Mouse (Mus musculus): ENCODE measurements at regions not wholly inside any gene's neighbourhood (a gene's known extent, or its start where the extent isn't known, plus 50 kb on each side); places are given as distances from the start of the nearest gene placed in this dataset.

- Histone ChIP-seq H3K27ac (ENCODE audit: control insufficient read depth, insufficient read depth, low read depth, low read length, poor library complexity) (peak overlapping the region; percentile 61), H3K4me3 (replicated peaks; ENCODE audit: control insufficient read depth, low read depth, low read length) (no peak overlapping the region), H3K4me1 (ENCODE audit: control insufficient read depth, insufficient read depth, low read length) (peaks cover 4% of the 10 kb centered on the region)
- 58% methylated on average over 4 of the region's 4 CpGs for WGBS
- no peak for TF ChIP-seq POLR2A (IDR thresholded peaks at IDR 0.05; ENCODE audit: borderline replicate concordance, control insufficient read depth, low read depth, low read length)
- no peak for TF ChIP-seq CTCF (IDR thresholded peaks at IDR 0.05; ENCODE audit: control insufficient read depth, insufficient read depth, low read length)
Measured at GRCm38 (mm10) chr12:16135602-16136213, 319.0 kb upstream of the Trib2 start.

DNA sequence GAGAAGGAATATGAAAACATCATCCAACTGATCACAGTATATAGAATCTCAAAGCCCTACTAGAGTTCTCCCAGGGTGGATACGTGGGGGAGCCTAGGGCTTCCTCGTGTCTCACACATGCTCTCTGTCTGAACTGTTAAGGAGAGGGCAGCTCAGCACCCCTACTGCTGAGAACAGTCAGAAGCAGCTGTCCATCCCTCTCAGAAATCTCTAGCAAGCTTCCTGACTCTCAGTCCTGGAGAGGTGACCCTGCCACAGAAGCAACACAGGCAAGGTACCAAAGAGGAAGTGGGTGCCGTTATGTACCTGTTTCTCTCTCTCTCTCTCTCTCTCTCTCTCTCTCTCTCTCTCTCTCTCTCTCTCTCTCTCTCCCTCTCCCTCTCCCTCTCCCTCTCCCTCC, 317.7 kb upstream of the Trib2 start:
- Histone ChIP-seq H3K4me1 (ENCODE audit: control insufficient read depth, insufficient read depth, low read length) (peaks cover 4% of the 10 kb centered on the region), H3K27ac (ENCODE audit: control insufficient read depth, insufficient read depth, low read depth, low read length, poor library complexity) (no peak overlapping the region)

DNA sequence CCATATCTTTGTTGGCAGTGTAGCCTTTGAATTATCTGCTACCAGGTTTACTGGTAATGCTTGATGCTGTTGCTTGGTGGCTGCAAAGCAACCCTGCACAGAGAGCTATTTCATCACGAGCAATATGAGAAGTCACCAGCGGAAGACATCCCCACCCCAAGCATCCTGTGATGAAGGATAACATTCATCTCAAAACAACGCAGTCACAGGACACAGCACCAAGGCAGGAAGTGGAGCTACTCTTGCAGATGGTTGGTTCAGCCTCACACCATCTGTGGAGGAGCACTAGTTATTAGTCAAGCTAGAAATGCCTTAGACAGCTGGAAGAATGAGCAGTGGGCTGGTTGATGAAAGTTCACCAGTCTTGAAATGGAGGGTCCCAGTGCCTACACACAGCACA, 316.5 kb upstream of the Trib2 start:
- TF ChIP-seq POLR2A (IDR thresholded peaks at IDR 0.05; ENCODE audit: borderline replicate concordance, control insufficient read depth, low read depth, low read length) (no peak), CTCF (IDR thresholded peaks at IDR 0.05; ENCODE audit: control insufficient read depth, insufficient read depth, low read length) (no peak)
- peaks cover 4% of the 10 kb centered on the region for H3K4me1 ChIP-seq (ENCODE audit: control insufficient read depth, insufficient read depth, low read length)
- no peak overlapping the region; the same call in 1 of the 2 replicates for H3K27ac ChIP-seq (ENCODE audit: control insufficient read depth, insufficient read depth, low read depth, low read length, poor library complexity)
- 8% methylated on average over 3 of the region's 3 CpGs for WGBS
- no peak overlapping the region for H3K4me3 ChIP-seq (replicated peaks; ENCODE audit: control insufficient read depth, low read depth, low read length)

More for the DNA sequence above, 317.7 kb upstream of the Trib2 start:
- WGBS: 33% methylated on average over 3 of the region's 3 CpGs
- TF ChIP-seq POLR2A (IDR thresholded peaks at IDR 0.05; ENCODE audit: borderline replicate concordance, control insufficient read depth, low read depth, low read length): no peak
- TF ChIP-seq CTCF (IDR thresholded peaks at IDR 0.05; ENCODE audit: control insufficient read depth, insufficient read depth, low read length): no peak
- no peak overlapping the region for H3K4me3 ChIP-seq (replicated peaks; ENCODE audit: control insufficient read depth, low read depth, low read length)

- 56% methylated on average over 1 of the region's 1 CpGs for WGBS
- Histone ChIP-seq H3K4me1 (ENCODE audit: control insufficient read depth, insufficient read depth, low read length) (peaks cover 4% of the 10 kb centered on the region), H3K4me3 (replicated peaks; ENCODE audit: control insufficient read depth, low read depth, low read length) (no peak overlapping the region), H3K27ac (ENCODE audit: control insufficient read depth, insufficient read depth, low read depth, low read length, poor library complexity) (no peak overlapping the region)
- TF ChIP-seq CTCF (IDR thresholded peaks at IDR 0.05; ENCODE audit: control insufficient read depth, insufficient read depth, low read length): no peak
- no peak for TF ChIP-seq POLR2A (IDR thresholded peaks at IDR 0.05; ENCODE audit: borderline replicate concordance, control insufficient read depth, low read depth, low read length)
Measured at GRCm38 (mm10) chr12:16131740-16132077, 315.0 kb upstream of the Trib2 start.

GRCm38 (mm10) chr12:16131028-16131739, 314.5 kb upstream of the Trib2 start:
- H3K4me1 ChIP-seq (ENCODE audit: control insufficient read depth, insufficient read depth, low read length): peaks cover 4% of the 10 kb centered on the region
- no peak overlapping the region for H3K4me3 ChIP-seq (replicated peaks; ENCODE audit: control insufficient read depth, low read depth, low read length)
- WGBS: 64% methylated on average over 2 of the region's 2 CpGs
- TF ChIP-seq POLR2A (IDR thresholded peaks at IDR 0.05; ENCODE audit: borderline replicate concordance, control insufficient read depth, low read depth, low read length) (no peak), CTCF (IDR thresholded peaks at IDR 0.05; ENCODE audit: control insufficient read depth, insufficient read depth, low read length) (no peak)
- no peak overlapping the region for H3K27ac ChIP-seq (ENCODE audit: control insufficient read depth, insufficient read depth, low read depth, low read length, poor library complexity)

- Histone ChIP-seq H3K4me1 (ENCODE audit: control insufficient read depth, insufficient read depth, low read length) (peaks cover 4% of the 10 kb centered on the region), H3K27ac (ENCODE audit: control insufficient read depth, insufficient read depth, low read depth, low read length, poor library complexity) (no peak overlapping the region), H3K4me3 (replicated peaks; ENCODE audit: control insufficient read depth, low read depth, low read length) (no peak overlapping the region)
- TF ChIP-seq CTCF (IDR thresholded peaks at IDR 0.05; ENCODE audit: control insufficient read depth, insufficient read depth, low read length): no peak
- 66% methylated on average over 1 of the region's 1 CpGs for WGBS
Measured at GRCm38 (mm10) chr12:16130605-16131004, 313.9 kb upstream of the Trib2 start.

- Histone ChIP-seq H3K4me1 (ENCODE audit: control insufficient read depth, insufficient read depth, low read length) (peaks cover 4% of the 10 kb centered on the region), H3K4me3 (replicated peaks; ENCODE audit: control insufficient read depth, low read depth, low read length) (no peak overlapping the region), H3K27ac (ENCODE audit: control insufficient read depth, insufficient read depth, low read depth, low read length, poor library complexity) (no peak overlapping the region)
- TF ChIP-seq POLR2A (IDR thresholded peaks at IDR 0.05; ENCODE audit: borderline replicate concordance, control insufficient read depth, low read depth, low read length): no peak
- no peak for TF ChIP-seq CTCF (IDR thresholded peaks at IDR 0.05; ENCODE audit: control insufficient read depth, insufficient read depth, low read length)
- WGBS: 80% methylated on average over 3 of the region's 3 CpGs
Measured at GRCm38 (mm10) chr12:16129923-16130322, 313.2 kb upstream of the Trib2 start.

GRCm38 (mm10) chr12:16129243-16129642, 312.5 kb upstream of the Trib2 start:
- Histone ChIP-seq H3K27ac (ENCODE audit: control insufficient read depth, insufficient read depth, low read depth, low read length, poor library complexity) (no peak overlapping the region), H3K4me1 (ENCODE audit: control insufficient read depth, insufficient read depth, low read length) (peaks cover 3% of the 10 kb centered on the region), H3K4me3 (replicated peaks; ENCODE audit: control insufficient read depth, low read depth, low read length) (no peak overlapping the region)
- WGBS: 53% methylated on average over 3 of the region's 3 CpGs
- TF ChIP-seq CTCF (IDR thresholded peaks at IDR 0.05; ENCODE audit: control insufficient read depth, insufficient read depth, low read length) (no peak), POLR2A (IDR thresholded peaks at IDR 0.05; ENCODE audit: borderline replicate concordance, control insufficient read depth, low read depth, low read length) (no peak)
